Mouse (Mus musculus) MEL (cell line): ENCODE results near the gene Myom1.

Experiments used
- CHD2 ChIP-seq: IDR thresholded peaks from 2 replicates; pipeline ENCODE4 v1.6.1; 2011; ENCODE audit warnings: low read length, improper control_type of control experiment
- CTCF ChIP-seq, 3 experiments: IDR thresholded peaks in 2 of 3; conservative IDR thresholded peaks in 1 of 3; 2 replicates each; pipeline ENCODE4 v1.5.1; 2011 to 2012; ENCODE audit warnings: low read length in 3 of 3, low read depth in 2 of 3, mild to moderate bottlenecking in 2 of 3, improper control_type of control experiment in 1 of 3, inconsistent platforms in 1 of 3, mixed read lengths in 1 of 3, moderate library complexity in 1 of 3; ENCODE audit not compliant: control insufficient read depth in 1 of 3, insufficient read depth in 1 of 3, poor library complexity in 1 of 3, severe bottlenecking in 1 of 3
- GATA1 ChIP-seq: IDR thresholded peaks from 2 replicates; pipeline ENCODE4 v1.6.1; 2011; ENCODE audit warnings: low read depth, low read length, improper control_type of control experiment
- JUND ChIP-seq: IDR thresholded peaks from 2 replicates; pipeline ENCODE4 v1.6.1; 2011; ENCODE audit warnings: low read depth, mild to moderate bottlenecking, improper control_type of control experiment, low read length
- POLR2A ChIP-seq, 2 experiments: IDR thresholded peaks; 2 replicates each; pipeline ENCODE4 v1.6.1; 2011 to 2012; ENCODE audit warnings: low read length in 2 of 2, mild to moderate bottlenecking in 2 of 2, control low read depth in 1 of 2, improper control_type of control experiment in 1 of 2, low read depth in 1 of 2, moderate library complexity in 1 of 2; ENCODE audit not compliant: control insufficient read depth in 1 of 2, insufficient read depth in 1 of 2, poor library complexity in 1 of 2
- SIN3A ChIP-seq: IDR thresholded peaks from 2 replicates; pipeline ENCODE4 v1.6.1; 2012; ENCODE audit warnings: low read length, improper control_type of control experiment, inconsistent platforms
- USF1 ChIP-seq: IDR thresholded peaks from 2 replicates; pipeline ENCODE4 v1.6.1; 2014; ENCODE audit warnings: low read depth, mild to moderate bottlenecking, inconsistent platforms, low read length, improper control_type of control experiment, moderate library complexity
- USF2 ChIP-seq, 2 experiments: IDR thresholded peaks; 2 replicates each; pipeline ENCODE4 v1.6.1; 2011 to 2012; ENCODE audit warnings: improper control_type of control experiment in 2 of 2, low read length in 2 of 2, borderline replicate concordance in 1 of 2, inconsistent platforms in 1 of 2, low read depth in 1 of 2, mild to moderate bottlenecking in 1 of 2; ENCODE audit not compliant: insufficient read depth in 1 of 2

- TF ChIP-seq USF1 (no peak), GATA1 (no peak), USF2 (IDR thresholded peaks at IDR 0.05; ENCODE audit: borderline replicate concordance in 1 of 2, insufficient read depth in 1 of 2, low read depth in 1 of 2, low read length in 2 of 2) (no peak), CTCF (IDR thresholded peaks at IDR 0.05 in 2 of 3, conservative IDR thresholded peaks at IDR 0.05 in 1 of 3; ENCODE audit: control insufficient read depth in 1 of 3, insufficient read depth in 1 of 3, low read depth in 2 of 3, low read length in 3 of 3, poor library complexity in 1 of 3, severe bottlenecking in 1 of 3) (no peak), POLR2A (IDR thresholded peaks at IDR 0.05; ENCODE audit: control insufficient read depth in 1 of 2, insufficient read depth in 1 of 2, low read depth in 1 of 2, low read length in 2 of 2, poor library complexity in 1 of 2) (no peak; a peak in 2 of 4 replicates), CHD2 (no peak), JUND (no peak), SIN3A (no peak)
Measured at GRCm38 (mm10) chr17:70989991-70990390, 12.4 kb upstream of the Myom1 start.
